Mouse (Mus musculus) heart, embryonic 12.5 days (tissue): ENCODE data around the gene Sit1. TPM values are rescaled to one million over a fixed set of nuclear protein-coding genes. Genes with fewer than 3 reads are reported as not detected.

Experiments used
- ATAC-seq: fragments of 200-750 bp; cut with Nextera tagmentation; 2 replicates; pipeline ENCODE4 v1.8.0; 2017; ENCODE audit warnings: moderate TSS enrichment, moderate library complexity; ENCODE audit not compliant: insufficient number of reproducible peaks, low FRiP score
- H3K27ac ChIP-seq: fragments of 300-500 bp; sonication (generic); 2 replicates; pipeline ENCODE4 v1.5.1; 2016; ENCODE audit warnings: mild to moderate bottlenecking, moderate library complexity; ENCODE audit not compliant: poor library complexity, severe bottlenecking
- H3K27me3 ChIP-seq: fragments of 300-500 bp; sonication (generic); replicated peaks from 2 replicates; pipeline ENCODE4 v1.6.1; 2016; ENCODE audit warnings: mild to moderate bottlenecking, moderate library complexity
- H3K36me3 ChIP-seq: fragments of 300-500 bp; sonication (generic); 2 replicates; pipeline ENCODE4 v1.6.1; 2016; ENCODE audit warnings: mild to moderate bottlenecking, moderate library complexity
- H3K4me1 ChIP-seq: fragments of 300-500 bp; sonication (generic); replicated peaks from 2 replicates; pipeline ENCODE4 v1.6.1; 2016; ENCODE audit warnings: mild to moderate bottlenecking
- H3K4me2 ChIP-seq: fragments of 300-500 bp; sonication (generic); 2 replicates; pipeline ENCODE4 v1.6.1; 2016; ENCODE audit warnings: mild to moderate bottlenecking, moderate library complexity
- H3K4me3 ChIP-seq: fragments of 300-500 bp; sonication (generic); 2 replicates; pipeline ENCODE4 v1.5.1; 2016; ENCODE audit warnings: mild to moderate bottlenecking
- H3K9ac ChIP-seq: fragments of 300-500 bp; sonication (generic); 2 replicates; pipeline ENCODE4 v1.6.1; 2016; ENCODE audit warnings: mild to moderate bottlenecking, moderate library complexity
- H3K9me3 ChIP-seq: fragments of 300-500 bp; sonication (generic); replicated peaks from 2 replicates; pipeline ENCODE4 v1.6.1; 2016; ENCODE audit warnings: mild to moderate bottlenecking, moderate library complexity
- WGBS: fragments of 180-500 bp; shearing (Covaris S2); methylation state at CpG from one replicate; pipeline ENCODE4 v1.1.7; 2016; 5-methylcytosine and 5-hydroxymethylcytosine counted together
- polyA plus RNA-seq: library from polyadenylated mRNA; unstranded; fragments of >200 nt; fragmentation: Nextera tagmentation; extraction: Ambion mirVana; gene quantifications from 2 replicates; pipeline ENCODE4 v1.2.1, GENCODE M21; 2016

The Sit1 gene
- polyA plus RNA-seq, 1 experiment from 2014 or later = not detected

DNA sequence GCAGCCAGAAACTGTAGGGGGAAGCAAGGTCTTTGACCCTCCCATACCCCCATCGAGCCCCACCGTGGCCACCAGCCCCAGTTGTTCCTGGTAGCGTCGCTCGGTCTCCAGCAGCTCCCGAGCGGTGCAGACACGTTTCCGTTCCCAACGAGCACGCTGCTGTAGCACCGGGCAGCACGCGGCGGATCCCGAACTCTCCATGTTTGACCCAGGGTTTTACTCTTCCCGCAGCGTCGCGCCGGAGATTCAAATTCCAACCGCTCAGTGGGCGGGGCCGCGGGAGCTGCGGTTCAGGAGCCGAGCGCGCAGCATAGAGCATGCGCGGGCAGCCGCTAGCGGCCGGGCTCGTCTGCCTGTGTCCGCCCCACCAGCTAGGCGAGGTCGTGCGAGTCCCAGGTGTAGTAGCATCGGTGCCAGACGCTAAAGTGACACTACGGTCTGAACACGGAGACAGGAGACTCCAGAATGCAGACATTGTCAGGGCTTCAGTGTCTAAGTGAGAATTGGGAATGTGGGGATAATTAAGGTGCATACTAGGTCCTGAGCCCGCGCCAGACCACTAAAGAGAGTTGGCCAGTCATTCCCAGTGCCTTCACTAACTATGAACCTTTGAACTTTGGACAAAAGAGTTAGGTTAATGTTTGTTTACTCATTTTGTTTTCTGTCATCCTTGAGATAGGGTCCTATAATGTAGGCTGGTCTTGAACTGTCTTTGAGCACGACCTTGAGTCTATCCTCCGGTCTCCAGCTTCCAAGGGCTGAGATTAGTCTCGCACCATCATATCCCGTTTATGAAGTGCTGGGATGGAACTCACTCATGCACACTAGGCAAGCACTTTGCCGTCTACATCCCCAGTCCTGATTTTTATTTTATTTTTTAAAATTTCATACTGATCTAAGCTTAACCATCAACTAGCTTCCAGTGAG is 16.1 kb upstream of the Sit1 start, which contains the start of gene Arhgef39:
Gene Arhgef39 (minus strand): TSS at position 289 of the 927 bp plus-strand sequence.
- Histone ChIP-seq H3K9ac (peak within 1 kb of the TSS; percentile 75), H3K4me3 (peak within 1 kb of the TSS; percentile 67), H3K27me3 (no peaks in the 10 kb centered on the region), H3K9me3 (no peaks in the 10 kb centered on the region), H3K27ac (peak within 1 kb of the TSS; percentile 52; the same call in 1 of the 2 replicates), H3K36me3 (peaks cover 19% of the 10 kb centered on the region), H3K4me2 (peak within 1 kb of the TSS; percentile 80), H3K4me1 (peaks cover 43% of the 10 kb centered on the region)
- ATAC-seq = peak; percentile 89
- WGBS = 7% methylated on average over 50 of the region's 50 CpGs

DNA sequence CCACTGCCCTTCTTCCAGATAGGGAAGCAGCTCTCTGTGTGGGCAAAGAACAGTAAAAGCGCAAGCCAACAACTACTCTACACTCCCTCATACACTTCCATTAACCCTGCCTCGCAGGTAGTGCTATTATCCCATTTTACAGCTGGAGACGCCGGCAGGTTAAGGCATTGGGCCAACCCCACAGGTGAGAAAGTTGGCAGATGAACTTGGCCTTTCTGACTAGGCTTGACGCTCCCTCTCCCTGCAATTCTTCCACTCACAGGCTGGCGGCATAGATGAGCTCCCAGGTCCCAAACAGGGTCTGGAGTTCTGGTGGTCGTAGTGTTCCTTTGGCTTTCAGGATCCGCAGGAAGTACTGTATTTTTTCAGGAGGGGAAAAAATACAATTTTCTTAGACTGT is 15.4 kb upstream of the Sit1 start:
- Histone ChIP-seq H3K9me3 (no peaks in the 10 kb centered on the region), H3K9ac (peak overlapping the region; percentile 75), H3K27ac (peak overlapping the region; percentile 52; the same call in 1 of the 2 replicates), H3K4me3 (peak overlapping the region; percentile 67), H3K36me3 (peaks cover 19% of the 10 kb centered on the region), H3K4me1 (peaks cover 49% of the 10 kb centered on the region), H3K27me3 (no peaks in the 10 kb centered on the region), H3K4me2 (peak overlapping the region; percentile 80)
- 10% methylated on average over 8 of the region's 8 CpGs for WGBS
- peak; percentile 65 for ATAC-seq

DNA sequence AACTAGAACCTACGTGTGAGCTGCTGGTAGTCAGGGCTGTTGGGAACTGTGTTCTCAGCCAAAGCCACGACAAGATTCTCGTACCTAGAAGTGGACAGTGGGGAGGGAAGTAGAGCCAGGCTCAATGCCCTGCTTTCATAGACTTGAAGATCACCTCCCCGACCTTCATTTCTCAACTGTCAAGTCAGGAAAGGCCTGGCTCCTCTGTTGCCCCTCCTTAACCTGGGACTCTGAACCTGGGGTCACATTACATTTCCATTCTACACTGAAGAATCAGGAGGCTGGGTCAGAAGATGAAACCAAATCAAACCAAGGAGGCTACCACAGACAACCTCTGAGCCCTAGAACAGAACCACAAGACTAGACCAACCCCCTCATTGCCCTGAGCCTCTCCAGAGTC is 14.4 kb upstream of the Sit1 start:
- H3K4me2 ChIP-seq = peak overlapping the region; percentile 80
- no peaks in the 10 kb centered on the region for H3K27me3 ChIP-seq
- peak overlapping the region; percentile 75 for H3K9ac ChIP-seq
- ATAC-seq = no peak
- peaks cover 50% of the 10 kb centered on the region for H3K4me1 ChIP-seq
- no peak overlapping the region for H3K27ac ChIP-seq
- WGBS = 63% methylated on average over 4 of the region's 4 CpGs
- peaks cover 19% of the 10 kb centered on the region for H3K36me3 ChIP-seq
- peak overlapping the region; percentile 67 for H3K4me3 ChIP-seq
- no peaks in the 10 kb centered on the region for H3K9me3 ChIP-seq

DNA sequence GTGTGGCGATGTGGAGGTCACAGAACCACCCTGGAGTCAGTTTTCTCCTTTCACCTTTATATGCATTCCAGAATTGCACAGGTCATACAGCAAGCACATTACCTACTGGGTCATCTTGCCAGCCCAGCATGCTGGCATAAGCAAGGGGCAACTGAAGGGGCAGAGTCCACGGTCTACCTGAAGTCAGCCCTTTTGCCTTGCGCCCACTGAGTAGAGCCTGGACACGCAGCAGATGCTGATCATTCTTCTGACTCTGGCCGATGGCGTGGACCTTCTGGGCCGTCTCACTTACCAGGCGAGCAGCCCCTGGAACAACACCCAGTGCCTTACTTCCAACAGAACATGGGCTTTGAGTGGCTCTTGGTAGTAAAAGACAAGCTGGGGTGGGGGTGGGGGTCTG is 13.9 kb upstream of the Sit1 start:
- no peak overlapping the region for H3K27ac ChIP-seq
- peak overlapping the region; percentile 80 for H3K4me2 ChIP-seq
- H3K36me3 ChIP-seq = peaks cover 19% of the 10 kb centered on the region
- no peaks in the 10 kb centered on the region for H3K9me3 ChIP-seq
- H3K4me1 ChIP-seq = peaks cover 50% of the 10 kb centered on the region
- WGBS = 83% methylated on average over 8 of the region's 8 CpGs
- ATAC-seq = no peak
- peak overlapping the region; percentile 75; the same call in 1 of the 2 replicates for H3K9ac ChIP-seq
- no peaks in the 10 kb centered on the region for H3K27me3 ChIP-seq
- H3K4me3 ChIP-seq = no peak overlapping the region

DNA sequence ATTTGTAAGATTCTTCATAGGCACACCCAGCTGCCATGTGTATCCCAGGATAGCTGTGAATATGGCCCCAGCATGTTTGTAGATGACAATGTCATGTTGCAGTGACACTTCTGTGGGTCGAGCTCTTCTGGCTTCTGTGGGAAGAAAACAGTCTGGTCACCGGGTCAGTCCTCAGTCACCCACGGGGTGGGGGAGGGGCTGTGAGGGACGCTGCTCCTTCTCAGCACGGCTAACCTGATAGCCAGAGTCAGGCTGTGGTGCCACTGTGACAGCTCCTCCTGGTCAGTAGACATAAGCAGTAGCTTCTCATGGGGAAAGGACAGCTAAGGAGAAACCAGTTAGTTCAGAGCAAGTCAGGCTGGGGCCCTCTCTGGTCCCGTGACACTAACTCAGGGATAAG is 13.1 kb upstream of the Sit1 start:
- Histone ChIP-seq H3K4me3 (no peak overlapping the region), H3K36me3 (peaks cover 19% of the 10 kb centered on the region), H3K4me2 (no peak overlapping the region), H3K9ac (no peak overlapping the region), H3K27ac (no peak overlapping the region), H3K4me1 (peaks cover 50% of the 10 kb centered on the region), H3K9me3 (no peaks in the 10 kb centered on the region), H3K27me3 (no peaks in the 10 kb centered on the region)
- no peak for ATAC-seq
- WGBS = 39% methylated on average over 6 of the region's 6 CpGs

DNA sequence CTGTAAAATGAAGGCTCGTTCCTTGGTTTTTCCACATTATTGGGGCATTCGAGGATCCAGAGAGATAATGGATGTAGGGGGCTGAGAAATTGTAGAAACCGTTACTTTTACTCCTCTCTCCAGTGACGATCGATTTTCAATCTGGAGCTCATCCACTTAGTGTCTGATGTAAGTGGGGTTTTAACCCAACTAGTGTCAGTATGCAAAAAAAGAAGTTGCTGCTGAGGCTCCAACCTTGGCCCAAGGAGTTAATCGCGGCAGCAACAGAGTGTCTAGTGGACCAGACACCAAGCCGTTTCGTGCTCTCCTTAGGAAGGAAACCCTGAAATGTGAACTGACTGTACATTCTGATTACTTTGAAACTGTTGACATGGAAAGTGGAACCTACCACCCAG is 10.3 kb upstream of the Sit1 start:
- Histone ChIP-seq H3K27ac (peak overlapping the region; percentile 87), H3K27me3 (no peaks in the 10 kb centered on the region), H3K9me3 (no peaks in the 10 kb centered on the region), H3K4me2 (peak overlapping the region; percentile 73), H3K4me1 (peaks cover 48% of the 10 kb centered on the region), H3K36me3 (peaks cover 19% of the 10 kb centered on the region), H3K9ac (peak overlapping the region; percentile 81), H3K4me3 (peak overlapping the region; percentile 70)
- 2% methylated on average over 9 of the region's 9 CpGs for WGBS
- ATAC-seq = no peak

DNA sequence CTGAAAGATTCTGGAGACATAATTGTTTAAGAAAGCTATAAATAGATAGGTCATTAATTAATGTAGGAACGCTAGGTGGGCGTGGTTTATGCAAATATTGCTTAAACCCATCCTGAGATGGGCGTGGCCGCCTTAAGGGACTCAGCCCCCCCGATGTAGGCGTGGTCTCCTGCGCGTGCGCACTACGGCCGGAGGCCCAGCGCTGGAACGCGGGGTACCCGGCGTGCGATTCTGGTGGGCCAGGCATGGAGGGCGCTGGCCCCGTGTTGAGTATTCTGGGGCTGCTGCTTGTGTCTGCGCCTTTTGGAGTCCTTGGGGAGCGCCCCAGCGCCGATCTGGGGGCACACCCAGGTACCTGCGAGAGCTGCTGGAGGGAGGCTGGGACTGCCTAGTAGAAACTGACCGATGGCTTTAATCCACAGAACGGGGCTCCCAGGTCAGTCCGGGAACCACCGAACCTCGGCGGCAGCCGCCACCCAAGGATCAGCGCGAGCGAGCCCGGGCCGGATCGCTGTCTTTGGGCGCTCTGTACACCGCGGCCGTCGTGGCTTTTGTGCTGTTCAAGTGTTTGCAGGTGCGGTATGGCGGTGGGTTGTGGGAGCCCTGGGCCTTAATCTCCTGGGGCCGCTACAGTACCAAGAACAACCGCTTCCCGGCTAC is 9.8 kb upstream of the Sit1 start:
- Histone ChIP-seq H3K4me1 (peaks cover 43% of the 10 kb centered on the region), H3K9me3 (no peaks in the 10 kb centered on the region), H3K4me3 (peak overlapping the region; percentile 70), H3K4me2 (peak overlapping the region; percentile 73), H3K36me3 (peaks cover 19% of the 10 kb centered on the region), H3K27me3 (no peaks in the 10 kb centered on the region), H3K9ac (peak overlapping the region; percentile 81), H3K27ac (peak overlapping the region; percentile 87)
- WGBS = under 1% methylated on average over 47 of the region's 47 CpGs
- ATAC-seq = peak; percentile 93

DNA sequence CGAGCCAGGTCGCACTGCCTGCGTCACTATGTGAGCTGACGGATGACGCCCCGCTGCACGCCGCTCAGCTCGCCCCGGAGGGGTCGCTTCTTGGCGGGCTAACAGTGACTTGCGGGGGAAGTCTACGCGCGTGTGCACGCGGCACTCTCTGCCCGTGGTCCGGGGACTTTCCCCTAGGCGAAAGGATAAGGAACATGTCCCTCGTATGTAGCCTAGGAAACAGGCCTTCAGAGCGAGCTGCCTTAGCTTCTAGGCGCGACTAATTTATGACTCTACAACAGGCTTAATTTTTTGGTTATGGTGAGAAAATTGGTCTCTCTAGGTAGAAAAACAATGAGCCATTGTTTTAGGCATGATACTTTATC is 9.3 kb upstream of the Sit1 start, which contains the start of gene Ccdc107:
Gene Ccdc107 (plus strand): TSS at position 80 of the 365 bp plus-strand sequence.
- Histone ChIP-seq H3K36me3 (peaks cover 19% of the 10 kb centered on the region), H3K27me3 (no peaks in the 10 kb centered on the region), H3K4me3 (peak within 1 kb of the TSS; percentile 70), H3K9ac (peak within 1 kb of the TSS; percentile 81), H3K27ac (peak within 1 kb of the TSS; percentile 87), H3K9me3 (no peaks in the 10 kb centered on the region), H3K4me2 (peak within 1 kb of the TSS; percentile 73), H3K4me1 (peaks cover 38% of the 10 kb centered on the region)
- under 1% methylated on average over 25 of the region's 25 CpGs for WGBS
- ATAC-seq = peak; percentile 98

DNA sequence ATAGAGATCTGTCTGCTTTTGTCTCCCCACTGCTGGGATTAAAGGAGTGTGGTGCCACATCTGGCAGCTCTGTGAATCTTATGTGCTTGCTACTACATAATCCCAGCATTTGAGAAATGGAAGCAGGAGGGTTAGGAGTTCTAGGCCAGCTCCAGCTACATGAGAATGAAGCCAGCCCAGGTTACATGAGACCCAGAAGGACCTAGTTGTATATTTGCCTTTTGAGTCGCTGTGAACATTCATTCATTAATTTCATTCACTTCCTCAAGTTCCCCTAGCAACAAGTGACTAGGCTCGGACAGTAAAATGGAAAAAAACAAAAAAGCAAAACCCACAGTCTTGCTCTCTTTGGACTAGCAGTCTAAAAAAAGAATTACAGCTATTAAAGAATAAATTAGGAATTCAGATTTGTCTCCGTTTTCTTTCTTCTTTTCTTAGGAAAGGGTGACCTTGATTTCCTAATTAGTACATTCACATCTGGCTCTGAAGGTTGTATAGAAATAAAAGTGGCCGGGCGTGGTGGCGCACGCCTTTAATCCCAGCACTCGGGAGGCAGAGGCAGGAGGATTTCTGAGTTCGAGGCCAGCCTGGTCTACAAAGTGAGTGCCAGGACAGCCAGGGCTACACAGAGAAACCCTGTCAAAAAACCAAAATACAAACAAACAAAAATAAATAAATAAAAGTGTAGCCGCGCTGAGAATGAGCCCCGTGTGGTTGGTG is 8.7 kb upstream of the Sit1 start:
- no peak for ATAC-seq
- Histone ChIP-seq H3K4me2 (peak overlapping the region; percentile 52), H3K9ac (no peak overlapping the region), H3K27me3 (no peaks in the 10 kb centered on the region), H3K27ac (peak overlapping the region; percentile 52), H3K4me1 (peaks cover 32% of the 10 kb centered on the region), H3K9me3 (no peaks in the 10 kb centered on the region), H3K36me3 (peaks cover 19% of the 10 kb centered on the region), H3K4me3 (peak overlapping the region; percentile 26)
- 45% methylated on average over 12 of the region's 12 CpGs for WGBS

DNA sequence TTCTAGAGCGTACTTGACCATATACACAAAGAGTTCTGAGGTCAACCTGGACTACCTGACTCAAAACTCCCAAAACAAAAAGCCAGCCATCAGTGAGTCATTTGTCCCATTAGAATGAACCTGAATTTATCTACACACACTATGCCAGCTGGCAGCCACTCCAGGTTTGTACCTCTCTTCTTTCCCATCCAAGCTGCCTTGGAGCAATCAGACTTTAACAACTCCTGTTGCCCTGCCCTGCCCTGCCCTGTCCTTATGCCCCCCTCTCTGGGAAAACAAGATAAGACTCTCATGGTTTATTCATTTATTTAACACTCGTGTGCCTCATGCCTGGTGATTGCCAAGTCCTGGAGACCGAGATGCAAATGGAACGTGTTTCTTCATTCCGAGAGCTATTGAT is 7.3 kb upstream of the Sit1 start:
- no peak overlapping the region for H3K4me2 ChIP-seq
- H3K4me3 ChIP-seq = no peak overlapping the region
- ATAC-seq = no peak
- peaks cover 18% of the 10 kb centered on the region for H3K4me1 ChIP-seq
- no peaks in the 10 kb centered on the region for H3K27me3 ChIP-seq
- no peak overlapping the region for H3K9ac ChIP-seq
- WGBS = 76% methylated on average over 5 of the region's 5 CpGs
- H3K27ac ChIP-seq = no peak overlapping the region
- H3K9me3 ChIP-seq = no peaks in the 10 kb centered on the region
- peaks cover 6% of the 10 kb centered on the region for H3K36me3 ChIP-seq

DNA sequence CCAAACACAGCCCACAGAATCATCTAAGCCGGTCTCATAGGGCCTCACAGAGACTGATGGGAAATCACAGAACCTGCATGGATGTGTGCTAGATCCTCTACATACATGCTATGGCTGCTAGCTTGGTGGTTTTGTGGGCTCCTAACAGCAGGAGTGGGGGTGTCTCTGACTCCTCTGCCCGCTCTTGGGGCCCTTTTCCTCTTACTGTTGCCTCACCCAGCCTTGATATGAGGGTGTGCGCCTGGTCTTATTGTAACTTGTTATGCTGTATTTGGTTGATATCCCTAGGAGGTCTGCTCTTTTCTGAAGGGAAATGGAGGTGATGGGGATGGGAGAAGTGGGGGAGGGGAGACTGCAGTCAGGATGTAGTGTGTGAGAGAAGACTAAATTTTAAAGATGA is 6.1 kb upstream of the Sit1 start:
- H3K27me3 ChIP-seq = no peaks in the 10 kb centered on the region
- no peak overlapping the region for H3K4me3 ChIP-seq
- no peak overlapping the region for H3K9ac ChIP-seq
- H3K4me1 ChIP-seq = peaks cover 6% of the 10 kb centered on the region
- H3K9me3 ChIP-seq = no peaks in the 10 kb centered on the region
- ATAC-seq = no peak
- H3K27ac ChIP-seq = no peak overlapping the region
- H3K36me3 ChIP-seq = no peaks in the 10 kb centered on the region
- no peak overlapping the region for H3K4me2 ChIP-seq
- WGBS = 81% methylated on average over 3 of the region's 3 CpGs
